Mouse (Mus musculus) neutrophil, adult 65 days (primary cell): ENCODE results near the gene Ugt3a1. TPM values are rescaled to one million over a fixed set of nuclear protein-coding genes. Genes with fewer than 3 reads are reported as not detected.

Source experiments
- total RNA-seq: library from RNA; stranded (reverse); gene quantifications from 2 replicates; pipeline ENCODE4 v1.2.4, GENCODE M21; 2023

Gene Ugt3a1
- not detected in 2 replicates for total RNA-seq

DNA sequence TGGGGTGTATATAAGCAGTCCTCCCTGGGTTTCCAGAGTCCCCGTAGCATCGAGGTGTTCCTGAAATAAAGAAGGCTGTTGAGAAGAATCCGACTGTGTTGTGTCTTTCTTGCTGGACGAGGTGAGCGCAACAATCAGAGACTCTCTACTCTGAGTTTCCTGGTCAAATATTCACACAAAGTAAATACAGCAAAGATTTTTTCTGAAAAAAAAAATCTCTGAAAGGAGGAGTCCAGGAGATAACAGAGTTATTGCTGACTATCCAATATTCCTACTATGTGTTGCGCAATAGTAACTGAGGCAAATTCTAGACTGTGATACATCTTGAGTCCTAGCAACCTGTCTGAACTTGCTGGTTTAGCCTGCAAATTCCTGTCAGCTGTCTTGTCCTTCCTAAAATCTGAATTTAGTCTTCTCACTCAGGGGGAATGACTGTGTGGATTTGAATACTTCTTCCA lies at the start of gene Ugt3a1:
TSS of gene Ugt3a1 (plus strand) at position 51 of the 458 bp plus-strand sequence.

DNA sequence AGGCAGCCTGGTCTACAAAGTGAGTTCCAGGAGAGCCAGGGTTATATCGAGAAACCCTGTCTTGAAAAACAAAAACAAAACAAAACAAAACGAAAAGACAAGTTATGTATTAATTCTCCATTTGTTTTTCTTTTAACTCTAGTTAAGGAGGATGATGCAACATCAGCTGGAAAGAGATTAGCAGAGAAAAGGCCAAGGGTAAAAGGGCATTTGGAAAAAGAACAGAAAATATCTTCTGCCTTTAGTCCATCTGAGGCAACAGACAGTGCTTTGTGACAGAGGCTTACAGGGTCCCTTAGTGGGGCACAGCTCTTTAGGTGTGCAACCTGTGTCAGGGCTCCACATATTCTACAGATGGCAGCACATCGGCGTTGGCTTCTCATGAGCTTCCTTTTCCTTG lies 58.7 kb downstream of the Ugt3a1 start, which contains the start of gene Ugt3a2:
TSS of gene Ugt3a2 (plus strand) at position 210 of the 400 bp plus-strand sequence.

Other genes starting within 250 kb of the Ugt3a1 start
- 22.7 and 23.0 TPM in 2 replicates for gene Nadk2, start 205.6 kb upstream of the Ugt3a1 start, total RNA-seq
- 7.0 and 9.3 TPM in 2 replicates for gene Lmbrd2, start 136.3 kb upstream of the Ugt3a1 start, total RNA-seq
- gene Skp2, start 121.5 kb upstream of the Ugt3a1 start, total RNA-seq, result 4.1 and 6.4 TPM in 2 replicates
- not detected in 2 replicates for gene Ugt3a2, start 58.7 kb downstream of the Ugt3a1 start, total RNA-seq
- gene Capsl, start 159.1 kb downstream of the Ugt3a1 start, total RNA-seq, result not detected in 2 replicates